Mouse (Mus musculus) adrenal gland, adult 8-10 months (tissue): Measurements from ENCODE around the gene Flii. TPM values are rescaled to one million over a fixed set of nuclear protein-coding genes. Genes with fewer than 3 reads are reported as not detected.

Experiments used
- DNase-seq: peaks from one replicate; pipeline ENCODE4 v3.0.0; 2022
- total RNA-seq, 4 experiments: library from RNA; stranded (reverse); gene quantifications; 2 replicates each; pipeline ENCODE4 v1.2.4; 2022

Flii gene
- total RNA-seq, 4 experiments from 2014 or later, result 162 to 185 (median 177) TPM

DNA sequence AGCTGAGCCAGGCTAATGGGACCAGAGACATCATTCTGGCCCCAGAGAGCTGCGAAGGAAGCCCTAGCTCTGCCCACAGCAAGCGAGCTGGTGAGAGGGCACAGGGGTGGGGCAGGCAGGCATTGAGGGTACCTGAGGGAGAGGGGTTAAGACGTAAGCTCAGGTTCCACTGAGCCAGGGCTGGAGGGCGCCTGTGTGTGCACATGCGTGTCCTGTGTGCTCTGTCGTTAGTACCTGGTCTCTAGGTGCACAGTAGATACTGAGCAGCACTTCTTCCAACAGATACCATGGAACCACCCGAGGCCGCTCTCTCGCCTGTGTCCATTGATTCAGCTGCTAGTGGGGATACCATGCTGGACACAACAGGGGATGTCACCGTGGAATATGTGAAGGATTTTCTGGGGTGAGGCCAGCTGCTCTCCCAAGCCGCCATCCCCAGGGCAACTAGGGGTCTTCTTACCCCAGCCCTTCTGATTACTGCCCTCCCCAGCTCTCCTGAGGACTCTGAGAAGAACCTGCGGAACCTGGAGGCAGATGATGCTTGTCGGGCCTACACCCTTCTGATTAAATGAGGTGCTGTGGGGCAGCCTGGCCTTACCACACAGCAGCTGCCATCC, 14.3 kb downstream of the Flii start:
- peak; percentile 1 for DNase-seq

DNA sequence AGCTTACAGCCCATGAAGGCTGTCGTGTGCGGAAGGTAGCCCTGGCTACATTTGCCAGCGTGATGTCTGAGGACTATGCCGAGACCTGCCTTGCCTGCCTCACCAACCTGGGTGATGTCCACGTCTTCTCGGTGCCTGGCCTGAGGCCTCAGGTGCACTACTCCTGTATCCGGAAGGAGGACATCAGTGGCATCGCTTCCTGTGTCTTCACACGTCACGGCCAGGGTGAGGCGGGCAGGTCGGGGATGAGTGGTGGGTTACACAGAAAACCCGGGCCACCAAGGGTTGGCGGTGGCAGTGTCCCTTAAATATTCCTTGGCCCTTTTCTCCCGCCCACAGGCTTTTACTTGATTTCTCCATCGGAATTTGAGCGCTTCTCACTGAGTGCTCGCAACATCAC, 15.0 kb downstream of the Flii start:
- peak; percentile 1 for DNase-seq

- DNase-seq, result peak; percentile 5
Measured at GRCm38 (mm10) chr11:60711218-60711617, 15.8 kb downstream of the Flii start.

- peak; percentile 10 for DNase-seq
Measured at GRCm38 (mm10) chr11:60709481-60710465, 17.3 kb downstream of the Flii start.

- DNase-seq, result peak; percentile 6
Measured at GRCm38 (mm10) chr11:60708631-60709030, 18.4 kb downstream of the Flii start.

- peak; percentile 90 for DNase-seq
Measured at GRCm38 (mm10) chr11:60707672-60708071, 19.4 kb downstream of the Flii start.

- DNase-seq, result peak; percentile 12
Measured at GRCm38 (mm10) chr11:60706696-60707480, 20.2 kb downstream of the Flii start.

- DNase-seq, result no peak
Measured at GRCm38 (mm10) chr11:60706076-60706475, 21.0 kb downstream of the Flii start.

GRCm38 (mm10) chr11:60705255-60705654, 21.8 kb downstream of the Flii start:
- no peak for DNase-seq

GRCm38 (mm10) chr11:60704023-60704880, 22.8 kb downstream of the Flii start:
- DNase-seq, result peak; percentile 7

DNA sequence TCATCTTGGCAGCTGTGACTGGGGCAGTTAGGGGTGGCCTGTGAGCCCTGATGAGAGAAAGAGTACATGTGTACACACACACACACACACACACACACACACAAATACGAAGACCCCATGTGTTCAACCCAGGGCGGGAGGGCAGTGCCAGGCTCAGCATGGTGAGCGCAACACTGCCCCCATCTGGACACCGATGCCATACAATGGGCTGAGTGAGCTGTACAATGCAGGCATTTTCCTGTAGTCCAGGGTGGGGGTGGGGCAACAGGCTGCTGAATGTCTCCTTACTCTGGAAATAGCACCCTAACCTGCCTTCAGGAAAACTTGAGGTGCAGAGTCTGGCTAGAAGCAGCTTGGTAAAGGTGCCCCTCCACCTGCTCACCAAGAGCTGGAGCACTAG, 23.9 kb downstream of the Flii start:
- peak; percentile 35 for DNase-seq

- peak; percentile 2 for DNase-seq
Measured at GRCm38 (mm10) chr11:60701611-60702010, 25.5 kb downstream of the Flii start.

GRCm38 (mm10) chr11:60700320-60701185, 26.5 kb downstream of the Flii start:
- DNase-seq, result peak; percentile 5

DNA sequence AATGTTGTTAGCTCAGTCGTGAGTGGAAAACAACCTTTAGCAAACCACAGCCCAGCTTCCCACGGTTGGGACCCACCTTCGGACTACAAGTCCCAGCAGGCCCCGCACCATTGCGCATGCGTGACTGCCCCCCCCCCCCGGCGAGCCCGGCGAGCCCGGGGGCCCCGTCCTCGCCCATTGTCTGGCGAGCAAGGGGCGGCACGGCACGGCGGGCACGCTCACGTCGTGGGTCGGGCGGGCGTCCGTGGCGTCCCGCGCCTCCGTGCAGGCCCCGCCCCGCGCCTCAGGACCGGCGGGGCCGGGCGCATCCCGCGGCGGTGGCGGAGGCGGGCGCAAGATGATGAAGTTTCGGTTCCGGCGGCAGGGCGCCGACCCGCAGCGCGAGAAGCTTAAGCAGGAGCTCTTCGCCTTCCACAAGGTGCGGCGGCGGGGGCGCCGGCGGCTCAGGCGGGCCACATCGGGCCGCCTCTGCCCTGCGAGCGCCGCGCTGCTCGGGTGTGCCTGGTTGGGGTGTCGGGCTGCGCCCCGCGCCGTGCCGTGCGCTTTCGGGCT, 27.5 kb downstream of the Flii start, which contains the start of gene Llgl1:
TSS of gene Llgl1 (plus strand) at position 200 of the 552 bp plus-strand sequence.
- peak; percentile 67 for DNase-seq

DNA sequence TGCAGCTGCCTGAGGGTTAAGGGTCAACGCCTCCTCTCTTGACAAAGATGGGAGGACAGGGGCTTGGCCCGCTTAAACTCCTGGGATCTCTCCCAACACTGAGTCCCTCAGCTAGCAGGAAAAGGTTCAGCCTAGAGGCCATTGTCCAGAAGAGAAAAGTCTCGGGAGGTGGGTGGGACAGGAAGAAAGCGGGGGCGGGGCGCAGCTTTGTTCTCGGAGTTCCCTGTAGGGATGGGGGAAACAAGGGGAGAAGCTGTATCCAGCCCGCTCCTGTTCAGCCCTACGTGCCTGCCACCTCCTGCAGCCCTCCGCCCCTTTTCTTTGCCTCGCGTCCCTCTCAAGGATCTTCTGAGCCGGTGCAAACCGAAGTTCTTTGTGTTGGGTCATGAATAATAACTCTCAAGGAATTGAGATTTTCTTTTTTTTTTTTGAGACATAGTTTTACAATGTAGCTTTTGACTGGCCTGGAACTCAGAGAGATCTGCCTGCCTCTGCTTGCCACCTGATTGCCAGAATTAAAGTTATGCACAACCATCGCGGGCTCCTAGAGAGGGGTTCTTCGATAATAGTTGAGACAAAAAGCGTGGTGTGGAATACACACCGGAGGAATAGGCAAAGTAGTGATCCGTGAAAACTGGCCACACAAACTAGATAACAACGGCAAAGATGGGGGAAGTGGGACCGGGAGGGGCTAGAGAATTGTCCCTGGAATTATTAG, 28.1 kb downstream of the Flii start:
- DNase-seq, result peak; percentile 48

DNA sequence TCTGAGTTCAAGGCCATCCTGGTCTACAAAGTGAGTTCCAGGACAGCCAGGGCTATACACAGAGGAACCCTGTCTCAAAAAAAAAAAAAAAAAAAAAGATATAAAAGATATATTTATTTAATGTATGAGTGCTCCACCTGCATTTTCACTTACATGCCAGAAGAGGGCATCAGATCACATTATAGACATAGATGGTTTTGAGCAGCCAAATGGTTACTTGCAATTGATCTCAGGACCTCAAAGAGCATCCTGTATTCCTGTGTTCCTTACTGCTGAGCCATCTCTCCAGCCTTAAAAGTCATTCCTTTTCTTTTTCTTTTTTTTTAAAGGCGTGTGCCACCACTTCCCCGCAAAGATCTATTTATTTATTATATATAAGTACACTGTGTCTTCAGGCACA, 29.5 kb downstream of the Flii start:
- DNase-seq, result no peak

- DNase-seq, result no peak
Measured at GRCm38 (mm10) chr11:60696165-60696564, 30.9 kb downstream of the Flii start.
